Mouse (Mus musculus): ENCODE measurements around the gene Prune2.

Prune2 gene

DNA sequence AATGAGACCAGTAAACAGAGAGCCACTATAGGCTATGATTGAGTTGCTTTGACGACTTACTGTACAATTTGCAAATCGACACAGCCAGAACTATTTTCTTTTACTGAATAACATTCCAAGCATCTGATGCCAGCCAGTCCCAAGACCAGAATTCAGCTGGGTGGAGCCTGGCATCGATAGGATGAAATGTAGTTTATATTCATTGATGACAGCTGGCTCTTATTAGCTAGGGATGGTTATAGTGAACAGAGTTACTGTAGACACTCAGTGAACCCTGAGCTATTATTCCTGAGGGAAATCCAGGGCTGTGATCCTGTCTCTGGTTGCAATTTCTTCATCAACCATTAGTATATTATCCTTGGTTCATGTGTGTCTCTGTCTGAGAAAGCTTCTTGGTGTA, 254.6 kb downstream of the Prune2 start:
- no peak for DNase-seq

DNA sequence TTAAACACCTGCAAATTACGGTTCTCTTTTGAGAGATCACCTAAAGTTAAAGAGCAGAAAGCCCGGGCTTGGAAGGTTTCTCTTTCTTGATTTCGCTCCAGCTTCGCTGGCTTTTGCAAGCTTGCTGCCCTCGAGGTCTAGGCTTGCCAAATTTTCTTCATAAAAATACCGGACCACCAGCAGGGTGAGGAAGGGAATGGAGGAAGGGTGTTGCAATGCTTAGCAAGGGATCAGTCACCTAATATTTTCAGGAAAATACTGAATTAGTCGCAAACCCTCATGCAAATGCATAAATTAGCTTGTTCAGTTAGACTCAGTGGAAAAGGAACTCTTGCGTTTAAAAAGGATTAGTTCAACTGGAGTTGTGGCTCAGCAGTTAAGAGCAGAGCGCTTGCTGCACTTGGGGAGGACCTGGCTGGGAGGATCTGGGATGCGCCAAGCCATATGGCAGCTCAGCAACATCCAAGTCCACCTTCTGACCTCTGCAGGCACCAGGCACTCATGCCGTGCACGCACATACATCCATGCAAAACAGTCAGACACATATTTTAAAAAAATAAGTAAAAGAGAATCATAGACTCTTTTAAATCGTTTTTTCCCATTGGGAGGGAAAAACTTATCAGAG, 259.1 kb downstream of the Prune2 start:
- peak; percentile 62 to 69 for DNase-seq

DNA sequence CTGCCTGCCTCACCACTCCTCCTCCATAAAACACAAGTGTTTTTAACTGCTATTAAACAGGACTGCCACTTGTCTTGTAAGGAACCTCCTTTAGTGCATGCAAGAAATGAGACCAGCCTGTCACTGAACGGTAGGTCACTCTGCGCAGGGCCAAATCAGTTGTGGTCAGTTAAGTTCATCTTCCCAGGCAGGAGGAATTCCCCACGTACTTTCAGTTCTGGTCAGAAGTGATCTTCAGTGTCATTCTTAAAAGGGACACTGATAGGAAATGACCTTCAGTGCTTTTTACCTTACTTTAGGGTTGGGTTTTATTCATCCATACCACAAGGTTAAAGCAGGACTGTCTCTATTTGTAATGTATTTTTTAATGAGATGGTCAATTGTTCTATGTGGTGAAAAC, 262.3 kb downstream of the Prune2 start:
- no peak for DNase-seq

- DNase-seq, result no peak
These were observed 267.9 kb downstream of the Prune2 start for GRCm38 (mm10) chr19:17223801-17224200.

GRCm38 (mm10) chr19:17225570-17226083, 269.7 kb downstream of the Prune2 start:
- no peak for DNase-seq

- no peak for DNase-seq
These were observed 270.2 kb downstream of the Prune2 start for GRCm38 (mm10) chr19:17226096-17226495.

DNA sequence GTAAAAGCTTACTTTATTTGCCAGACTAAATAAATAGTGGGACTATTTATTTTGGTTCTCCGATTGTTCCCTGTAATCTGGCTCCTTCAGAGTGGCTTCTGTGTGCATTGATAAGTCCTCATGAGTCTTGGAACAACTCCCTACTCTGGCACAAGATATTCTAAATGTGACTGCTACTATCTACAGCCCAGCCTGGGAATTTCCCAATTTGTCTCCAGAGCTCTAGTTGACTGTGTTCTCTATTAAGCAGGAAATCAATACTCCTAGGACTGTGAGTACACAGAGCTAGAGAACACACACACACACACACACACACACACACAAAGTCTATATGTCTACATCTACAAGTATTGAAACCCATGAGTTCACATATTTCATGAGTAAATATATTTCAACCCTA, 274.1 kb downstream of the Prune2 start:
- no peak for DNase-seq

DNA sequence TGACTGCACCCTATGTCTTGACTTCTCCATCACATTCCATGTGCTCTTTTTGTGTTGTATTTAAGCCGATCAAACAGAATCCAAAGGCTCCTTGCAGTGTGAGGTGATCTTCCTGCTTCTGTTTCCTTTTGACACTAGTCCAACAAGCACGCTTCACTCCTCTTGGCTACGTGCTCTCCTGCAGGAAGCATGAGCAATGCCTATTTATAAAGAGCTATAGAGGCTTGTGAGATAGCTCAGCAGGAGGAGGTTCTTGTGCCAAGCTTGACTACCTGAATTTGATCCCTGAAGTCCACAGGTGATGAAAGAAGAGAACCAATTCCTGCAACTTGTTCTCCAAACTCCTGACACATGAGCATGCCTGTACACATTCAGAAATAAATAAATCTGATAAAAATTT, 282.6 kb downstream of the Prune2 start:
- peak; percentile 77 to 87 for DNase-seq

- DNase-seq, result peak; percentile 72 to 86
These were observed 284.5 kb downstream of the Prune2 start for GRCm38 (mm10) chr19:17240170-17241077.

DNA sequence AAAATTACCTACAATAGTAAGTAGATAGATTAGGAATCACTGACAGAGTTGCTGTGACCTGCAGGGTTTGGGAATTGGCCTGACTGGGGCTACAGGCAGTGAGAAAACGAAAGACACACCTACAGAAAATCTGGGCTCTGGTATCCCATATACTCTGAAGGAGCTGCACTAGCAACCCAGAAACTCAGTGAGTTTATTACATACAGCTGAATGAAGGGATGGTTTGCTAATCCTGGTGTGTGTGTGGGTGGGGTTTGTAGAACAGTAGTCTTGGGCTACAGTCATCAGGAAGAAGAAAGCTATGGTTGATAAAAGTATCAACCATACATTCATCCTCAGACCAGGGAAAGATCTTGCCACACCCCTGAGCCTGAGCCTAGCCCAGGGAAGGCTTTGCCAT, 285.3 kb downstream of the Prune2 start:
- DNase-seq, result no peak

DNA sequence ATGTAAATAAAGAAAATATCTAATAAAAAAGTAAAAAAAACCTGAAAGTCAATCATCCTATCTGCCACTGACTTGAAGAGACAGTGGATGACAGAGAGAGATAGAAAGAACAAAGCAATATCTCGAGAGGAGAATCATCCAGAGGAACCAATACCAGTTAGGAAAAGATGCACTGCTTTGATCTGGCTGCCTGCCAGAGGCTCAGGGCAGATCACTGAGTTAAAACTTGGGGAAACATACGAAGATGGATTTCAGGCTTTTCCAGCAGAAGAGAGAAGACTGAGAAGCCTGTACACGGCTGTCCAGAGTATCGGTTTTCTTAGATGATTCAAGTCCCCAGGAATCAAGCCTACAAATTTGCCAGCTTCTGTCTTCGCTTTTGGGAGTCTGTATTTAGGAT, 287.0 kb downstream of the Prune2 start:
- peak in 1 of 2 experiments; percentile 30 for DNase-seq

DNA sequence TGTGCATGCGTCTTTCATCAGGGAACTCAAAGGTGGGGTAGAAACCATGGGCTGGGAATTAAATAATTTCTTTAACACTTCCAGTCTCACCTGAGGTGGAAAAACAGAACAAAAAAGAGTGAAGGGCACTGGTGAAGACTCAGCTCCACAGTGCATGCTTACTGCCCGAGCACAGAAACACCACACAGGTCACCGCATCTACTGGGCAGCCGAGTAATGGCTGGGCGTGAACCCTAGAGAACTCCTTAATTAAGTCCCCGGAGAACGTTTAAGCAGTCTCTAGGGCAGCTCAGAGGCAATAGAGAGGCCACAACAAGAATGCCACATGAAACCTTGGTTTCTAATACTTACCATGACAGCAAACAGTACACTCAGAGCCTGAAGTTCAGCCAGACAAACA, 288.6 kb downstream of the Prune2 start:
- no peak for DNase-seq

DNA sequence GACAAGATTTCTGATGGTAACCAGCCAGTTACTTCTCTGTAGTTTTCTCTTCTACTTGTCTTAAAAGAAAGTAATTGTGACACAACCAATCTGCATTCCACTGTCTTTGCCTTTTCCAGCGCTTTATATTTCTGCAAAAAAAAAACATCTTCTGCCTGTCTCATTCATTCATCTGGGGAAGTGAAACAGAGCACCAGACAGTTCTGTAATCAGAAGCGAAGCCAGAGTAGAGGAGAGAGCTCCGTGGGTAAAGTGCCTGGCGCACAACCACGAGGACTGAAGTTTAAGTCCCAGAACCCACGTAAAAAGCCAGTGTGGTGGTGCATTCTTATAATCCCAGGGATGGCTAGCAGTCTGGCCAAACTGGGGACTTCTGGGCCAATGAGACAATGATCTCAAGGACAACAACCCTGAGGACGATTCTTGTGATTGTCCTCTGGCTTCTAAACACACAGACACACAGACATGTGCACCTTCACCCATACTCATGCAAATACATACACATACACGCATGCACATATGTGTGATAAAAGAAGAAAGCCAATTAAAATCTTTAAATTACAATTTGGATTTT, 291.5 kb downstream of the Prune2 start:
- DNase-seq, result no peak

- DNase-seq, result no peak
These were observed 293.8 kb downstream of the Prune2 start for GRCm38 (mm10) chr19:17249691-17250090.

DNA sequence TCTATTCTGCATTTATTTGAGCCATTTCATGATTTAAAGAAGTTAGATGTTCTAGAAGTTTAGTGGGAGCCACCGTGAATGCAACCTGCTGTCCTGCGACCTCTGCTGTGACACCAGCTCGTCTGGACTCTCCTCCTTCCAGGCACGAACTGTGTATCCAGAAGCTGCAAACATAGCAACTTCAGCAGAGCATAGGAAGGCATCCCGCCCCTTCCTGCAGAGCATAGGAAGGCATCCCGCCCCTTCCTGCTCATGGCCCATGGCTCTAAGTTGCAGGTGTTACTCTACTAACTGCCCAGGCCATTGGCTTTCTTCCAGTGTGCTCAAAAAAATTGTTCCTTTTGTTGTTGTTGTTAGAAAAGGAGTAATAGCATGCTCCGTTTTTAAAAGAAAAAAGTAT, 294.9 kb downstream of the Prune2 start:
- DNase-seq, result no peak

DNA sequence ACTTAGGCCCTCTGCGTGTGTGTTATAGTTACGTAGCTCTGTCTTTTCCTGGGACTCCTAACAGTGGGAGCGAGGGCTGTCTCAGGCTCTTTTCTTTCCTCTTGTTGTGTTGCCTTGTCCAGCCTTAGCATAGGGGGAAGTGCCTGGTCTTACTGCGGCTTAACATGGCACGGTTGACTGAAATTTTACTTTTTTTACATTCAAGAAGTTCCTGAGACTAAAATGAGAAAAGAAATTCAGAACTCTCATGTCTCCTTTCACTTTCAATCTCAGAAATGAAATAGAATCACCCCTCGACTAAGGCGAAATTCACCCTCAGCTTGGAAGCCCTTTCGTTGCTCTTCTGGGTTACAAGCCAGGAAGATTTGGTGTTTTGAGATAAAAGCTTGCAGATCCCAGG, 295.5 kb downstream of the Prune2 start:
- DNase-seq, result no peak

GRCm38 (mm10) chr19:17252845-17253244, 296.9 kb downstream of the Prune2 start:
- no peak for DNase-seq

DNA sequence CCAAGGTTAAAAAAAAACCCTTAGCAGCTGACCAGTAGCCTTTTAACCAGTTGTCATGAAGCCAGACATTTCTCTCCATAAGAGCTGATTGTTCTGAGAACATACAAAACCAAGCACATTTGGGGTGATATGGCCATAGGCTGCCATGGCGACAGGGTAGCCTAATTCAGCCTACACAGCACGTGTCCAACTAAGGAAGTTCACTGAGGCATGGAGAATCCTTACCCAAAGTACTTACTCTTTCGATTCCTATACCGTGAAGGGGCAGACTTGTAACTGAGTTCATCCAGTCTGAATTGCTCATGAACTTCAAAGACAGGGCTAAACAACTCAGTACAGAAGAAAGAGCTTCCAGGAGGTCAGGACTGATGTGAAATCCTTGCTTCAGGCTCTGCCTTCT, 299.6 kb downstream of the Prune2 start:
- no peak for DNase-seq

DNA sequence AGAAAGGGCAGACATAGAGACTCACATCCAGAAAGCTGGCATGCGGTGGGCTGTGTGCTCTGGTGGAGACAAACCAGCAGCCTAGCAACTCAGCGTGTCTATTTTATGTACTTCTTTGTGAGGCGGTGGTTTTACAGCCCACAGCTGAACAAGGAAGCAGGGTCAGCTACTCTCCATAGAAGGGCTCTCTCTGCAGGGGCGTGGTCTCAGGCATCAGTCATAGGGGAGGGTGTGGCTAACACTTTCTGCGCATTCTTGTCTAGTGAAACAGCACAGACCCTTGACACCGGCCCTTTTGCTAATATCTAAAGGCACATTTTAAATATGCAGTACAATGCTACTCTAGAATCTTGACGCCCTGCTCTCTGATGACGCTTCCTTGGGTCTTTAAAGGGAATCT, 300.5 kb downstream of the Prune2 start:
- DNase-seq, result no peak

- DNase-seq, result no peak
These were observed 300.9 kb downstream of the Prune2 start for GRCm38 (mm10) chr19:17256867-17257266.

DNA sequence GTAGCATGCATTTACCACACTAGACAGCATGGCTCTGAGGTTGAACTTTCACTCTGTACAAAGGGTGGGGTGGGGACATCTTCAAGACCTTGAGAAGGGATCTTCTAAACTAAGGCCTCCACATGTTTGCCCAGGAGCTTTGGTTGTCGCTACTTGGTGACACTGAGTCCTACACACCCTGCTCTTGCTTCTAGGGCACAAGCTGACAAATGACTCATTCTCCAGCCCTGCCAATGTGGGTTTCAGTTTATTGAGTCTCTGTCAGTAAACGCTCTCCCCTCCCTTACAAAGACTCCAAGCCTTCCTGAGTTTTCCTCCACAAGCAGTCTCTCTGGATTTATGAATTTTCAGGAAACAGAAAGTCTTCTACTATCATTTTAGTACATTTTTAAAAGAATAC, 307.3 kb downstream of the Prune2 start:
- no peak for DNase-seq

- no peak for DNase-seq
These were observed 307.9 kb downstream of the Prune2 start for GRCm38 (mm10) chr19:17263679-17264370.

Measured in cerebellum, adult 18-20 months (tissue).